ENCODE assay signal across 33 mouse cellular contexts in genomic region chr17:63189274-63189673, GRCm38 (mm10).
DNase-seq lines count a peak whose midpoint lies in the region; ATAC-seq and TF ChIP-seq lines count a peak whose summit lies in the region.
"Had no signal": no experiment of that assay in that cellular context is flagged by ENCODE, and none has a peak within 500 bp of the region (broad histone marks: within the 10 kb centered on the region; RNA-seq: fewer than 3 reads in every experiment).

No protein-coding gene starts in this region.

- H3K4me1 ChIP-seq in CH12.LX (ENCODE audit: control insufficient read depth in 1 of 2, insufficient read depth in 2 of 2): peaks cover 3 to 13% of the 10 kb centered on the region in 2 experiments; a peak in 3 of 4 replicates
- H3K4me1 ChIP-seq: embryonic facial prominence, embryonic 15.5 days had no signal

- peak; percentile 27 to 38 for DNase-seq in spleen, adult 18-20 months
- DNase-seq in spleen, postnatal 14 days (ENCODE audit: low spot score in 2 of 2): no peak
- DNase-seq in CH12.LX (ENCODE audit: extremely low read depth): peak; percentile 47
- DNase-seq in layer of hippocampus, adult 9-11 months: no peak
- no peak for DNase-seq in frontal cortex, adult 2 months (ENCODE audit: extremely low spot score in 1 of 2, low spot score in 1 of 2)
- DNase-seq: adrenal gland, adult 2 months; adrenal gland, postnatal 36 days; cerebellum, adult 18-20 months; cerebellum, postnatal 10 days; gastrocnemius, adult 2 months; gastrocnemius, postnatal 36 days; heart, adult 2 months; kidney, adult 18-20 months; kidney, postnatal 25 days; left cerebral cortex, postnatal 4 days; liver, postnatal 0 days; right cerebral cortex, postnatal 4 days had no signal

- H3K27ac ChIP-seq in CH12.LX (ENCODE audit: insufficient read depth, low read depth): no peak overlapping the region
- H3K27ac ChIP-seq: embryonic facial prominence, embryonic 10.5 days; embryonic facial prominence, embryonic 15.5 days; gastrocnemius, adult 2 months; heart, adult 2 months; hindbrain, embryonic 10.5 days; kidney, embryonic 15.5 days; layer of hippocampus, adult 2 months; liver, embryonic 12.5 days; macrophage had no signal

- TF ChIP-seq EP300 in CH12.LX (IDR thresholded peaks at IDR 0.05; ENCODE audit: low read length): no peak

- no peaks in the 10 kb centered on the region for H3K79me2 ChIP-seq in CH12.LX (replicated peaks; ENCODE audit: control insufficient read depth, extremely low read depth, insufficient read depth, poor library complexity, severe bottlenecking)

- no peaks in the 10 kb centered on the region for H3K9me3 ChIP-seq in CH12.LX (replicated peaks; ENCODE audit: low read length)
- H3K9me3 ChIP-seq: embryonic facial prominence, embryonic 10.5 days; embryonic facial prominence, embryonic 15.5 days; heart, embryonic 12.5 days; hindbrain, embryonic 10.5 days; kidney, embryonic 15.5 days; liver, embryonic 12.5 days had no signal

- H3K36me3 ChIP-seq in CH12.LX (replicated peaks in 1 of 2; ENCODE audit: control insufficient read depth in 1 of 2, insufficient read depth in 1 of 2, low read length in 1 of 2): peaks cover 0 to 5% of the 10 kb centered on the region in 2 experiments
- H3K36me3 ChIP-seq: embryonic facial prominence, embryonic 10.5 days; embryonic facial prominence, embryonic 15.5 days; heart, embryonic 12.5 days; hindbrain, embryonic 10.5 days; kidney, embryonic 15.5 days; liver, embryonic 12.5 days had no signal

- ATAC-seq in granulocyte monocyte progenitor cell, adult 5-6 weeks (replicated peaks; ENCODE audit: poor library complexity, severe bottlenecking): peak; percentile 97
- peak; percentile 97 for ATAC-seq in neutrophil, adult 5-6 weeks (ENCODE audit: extremely low read depth, insufficient number of reproducible peaks, low FRiP score, poor library complexity, severe bottlenecking)
- ATAC-seq in CD4-positive, CD25-positive, alpha-beta regulatory T cell, adult 4 months: no peak
- ATAC-seq: forebrain, embryonic 14.5 days; hindbrain, embryonic 16.5 days; liver, embryonic 12.5 days; liver, postnatal 0 days; lung, postnatal 0 days; midbrain, embryonic 16.5 days had no signal

- H3K9ac ChIP-seq in CH12.LX (ENCODE audit: insufficient read depth, low read depth): no peak overlapping the region
- H3K9ac ChIP-seq: embryonic facial prominence, embryonic 15.5 days; heart, embryonic 12.5 days; kidney, embryonic 15.5 days; liver, embryonic 12.5 days; liver, postnatal 0 days had no signal

- no peak for TF ChIP-seq POLR2A in CH12.LX (IDR thresholded peaks at IDR 0.05; ENCODE audit: low read depth, low read length)

- H3K4me2 ChIP-seq in CH12.LX (ENCODE audit: insufficient read depth, low read depth, poor library complexity, severe bottlenecking): no peak overlapping the region
- H3K4me2 ChIP-seq: embryonic facial prominence, embryonic 15.5 days; heart, embryonic 12.5 days; kidney, embryonic 15.5 days; liver, embryonic 12.5 days; midbrain, embryonic 11.5 days had no signal

- H3K4me3 ChIP-seq in CH12.LX (replicated peaks in 1 of 3; ENCODE audit: low read depth in 2 of 3, low read length in 2 of 3, poor library complexity in 1 of 3): no peak overlapping the region
- H3K4me3 ChIP-seq: embryonic facial prominence, embryonic 10.5 days; embryonic facial prominence, embryonic 15.5 days; gastrocnemius, adult 2 months; heart, adult 2 months; heart, embryonic 12.5 days; hindbrain, embryonic 10.5 days; kidney, embryonic 15.5 days; layer of hippocampus, adult 2 months; liver, embryonic 12.5 days had no signal

- H3K27me3 ChIP-seq in CH12.LX (replicated peaks): no peaks in the 10 kb centered on the region
- H3K27me3 ChIP-seq: embryonic facial prominence, embryonic 15.5 days; heart, embryonic 12.5 days; kidney, embryonic 15.5 days; liver, embryonic 12.5 days had no signal

- TF ChIP-seq CTCF in CH12.LX (conservative IDR thresholded peaks at IDR 0.05 in 1 of 2, IDR thresholded peaks at IDR 0.05 in 1 of 2; ENCODE audit: low read depth in 2 of 2, low read length in 2 of 2): no peak

- dilution Hi-C loops in CH12.LX (cut with MboI; ENCODE audit: extremely low pct_ligation_motif_present, extremely low pct_unique_long_range_greater_than_20kb, low sequenced_read_pairs): no loop called here

- no peak for TF ChIP-seq RAD21 in CH12.LX (IDR thresholded peaks at IDR 0.05; ENCODE audit: low read depth, low read length)

- in situ Hi-C loops in CH12.LX (cut with MboI; ENCODE audit: low pct_ligation_motif_present, low pct_unique_long_range_greater_than_20kb, low sequenced_read_pairs): no loop called here

TF ChIP-seq in CH12.LX, 34 proteins besides CTCF, POLR2A, EP300 and RAD21:
- no peak for TF ChIP-seq MAFK (IDR thresholded peaks at IDR 0.05; ENCODE audit: insufficient replicate concordance, low read length)
- TF ChIP-seq CHD2 (IDR thresholded peaks at IDR 0.05; ENCODE audit: low read length): no peak
- TF ChIP-seq ZMIZ1 (IDR thresholded peaks at IDR 0.05; ENCODE audit: low read depth, low read length): no peak
- TF ChIP-seq JUN (IDR thresholded peaks at IDR 0.05; ENCODE audit: insufficient read depth, low read depth, low read length): no peak
- TF ChIP-seq JUND (conservative IDR thresholded peaks at IDR 0.05; ENCODE audit: low read depth, low read length): no peak
- no peak for TF ChIP-seq BHLHE40 (IDR thresholded peaks at IDR 0.05; ENCODE audit: low read depth, low read length)
- no peak for TF ChIP-seq SIN3A (IDR thresholded peaks at IDR 0.05; ENCODE audit: low read length)
- no peak for TF ChIP-seq RCOR1 (conservative IDR thresholded peaks at IDR 0.05; ENCODE audit: low read depth, low read length)
- no peak for TF ChIP-seq IRF4 (IDR thresholded peaks at IDR 0.05; ENCODE audit: low read depth, low read length)
- TF ChIP-seq MYC (IDR thresholded peaks at IDR 0.05; ENCODE audit: low read depth, low read length): no peak
- TF ChIP-seq MAZ (IDR thresholded peaks at IDR 0.05; ENCODE audit: low read depth, low read length): no peak

Comparison
In these comparisons a context has a peak if more than half of its experiments do, and no peak if none do; other contexts are left out.
1. DNase-seq: peak in spleen, adult 18-20 months (2 of 2) and CH12.LX (single experiment); none in spleen, postnatal 14 days (0 of 2), layer of hippocampus, adult 9-11 months (single experiment) and frontal cortex, adult 2 months (0 of 2).